Mouse (Mus musculus) liver, postnatal 0 days (tissue): ENCODE results near the gene Dnah11. TPM values are rescaled to one million over a fixed set of nuclear protein-coding genes. Genes with fewer than 3 reads are reported as not detected.

Experiments
- ATAC-seq: fragments of 200-750 bp; cut with Nextera tagmentation; 2 replicates; pipeline ENCODE4 v1.8.0; 2017; ENCODE audit warnings: mild to moderate bottlenecking, moderate library complexity
- DNase-seq: peaks from one replicate; pipeline ENCODE4 v3.0.0-alpha.2; 2016
- H3K27ac ChIP-seq: fragments of 300-500 bp; sonication (generic); 2 replicates; pipeline ENCODE4 v1.5.1; 2014; ENCODE audit warnings: antibody characterized with exemption, moderate library complexity, mild to moderate bottlenecking, low read depth
- H3K27me3 ChIP-seq: fragments of 300-500 bp; sonication (generic); 2 replicates; pipeline ENCODE4 v1.6.1; 2014; ENCODE audit warnings: low read length, control low read depth, mixed read lengths; ENCODE audit not compliant: insufficient read depth
- H3K36me3 ChIP-seq: fragments of 300-500 bp; sonication (generic); replicated peaks from 2 replicates; pipeline ENCODE4 v1.6.1; 2014; ENCODE audit warnings: mild to moderate bottlenecking, control low read depth, low read length, moderate library complexity, mixed read lengths; ENCODE audit not compliant: insufficient read depth
- H3K4me1 ChIP-seq: fragments of 300-500 bp; sonication (generic); 2 replicates; pipeline ENCODE4 v1.6.1; 2014; ENCODE audit warnings: antibody characterized with exemption, mild to moderate bottlenecking, control low read depth; ENCODE audit not compliant: insufficient read depth
- H3K4me2 ChIP-seq: fragments of 300-500 bp; sonication (generic); 2 replicates; pipeline ENCODE4 v1.6.1; 2014; ENCODE audit warnings: low read depth, mild to moderate bottlenecking, low read length, moderate library complexity, mixed read lengths
- H3K4me3 ChIP-seq: fragments of 300-500 bp; sonication (generic); 2 replicates; pipeline ENCODE4 v1.5.1; 2014; ENCODE audit warnings: low read depth, low read length
- H3K9ac ChIP-seq: fragments of 300-500 bp; sonication (generic); replicated peaks from 2 replicates; pipeline ENCODE4 v1.6.1; 2014; ENCODE audit warnings: mild to moderate bottlenecking, moderate library complexity
- H3K9me3 ChIP-seq: fragments of 300-500 bp; sonication (generic); 2 replicates; pipeline ENCODE4 v1.6.1; 2016; ENCODE audit warnings: mild to moderate bottlenecking, control low read depth, low read length, mixed read lengths
- CTCF ChIP-seq: sonication (generic); IDR thresholded peaks from 2 replicates; pipeline ENCODE4 v1.5.1; 2016; ENCODE audit warnings: antibody characterized with exemption, low read depth
- EP300 ChIP-seq: IDR thresholded peaks from 2 replicates; pipeline ENCODE4 v1.6.1; 2016; ENCODE audit warnings: antibody characterized with exemption, low read depth, mild to moderate bottlenecking
- WGBS: fragments of 180-500 bp; shearing (Covaris S2); extraction: QIAGEN DNeasy Blood & Tissue Kit; methylation state at CpG from one replicate; pipeline ENCODE4 v1.1.7; 2014; ENCODE audit not compliant: insufficient replicate concordance; 5-methylcytosine and 5-hydroxymethylcytosine counted together
- polyA plus RNA-seq: library from polyadenylated mRNA; unstranded; fragments of >200 nt; fragmentation: Nextera tagmentation; extraction: Ambion mirVana; gene quantifications from 2 replicates; pipeline ENCODE4 v1.2.1, GENCODE M21; 2015

Gene Dnah11
- polyA plus RNA-seq, 1 experiment from 2014 or later: 0.04 TPM

- Histone ChIP-seq H3K4me3 (no peak overlapping the region), H3K27ac (no peak overlapping the region), H3K9ac (no peak overlapping the region), H3K4me2 (no peak overlapping the region), H3K27me3 (no peaks in the 10 kb centered on the region), H3K4me1 (peaks cover 5% of the 10 kb centered on the region), H3K36me3 (no peaks in the 10 kb centered on the region), H3K9me3 (no peaks in the 10 kb centered on the region)
- TF ChIP-seq CTCF: no peak
- no peak for TF ChIP-seq EP300
- 57% methylated on average over 2 of the region's 2 CpGs for WGBS
- no peak for DNase-seq
- no peak for ATAC-seq
Measured at GRCm38 (mm10) chr12:118187663-118188062, 11.2 kb downstream of the Dnah11 start.

GRCm38 (mm10) chr12:118186881-118187489, 11.9 kb downstream of the Dnah11 start:
- no peak overlapping the region for H3K9ac ChIP-seq
- no peaks in the 10 kb centered on the region for H3K27me3 ChIP-seq
- 41% methylated on average over 4 of the region's 4 CpGs for WGBS
- TF ChIP-seq EP300 (no peak), CTCF (no peak)
- DNase-seq (no peak), ATAC-seq (peak; percentile 59)
- H3K27ac ChIP-seq: peak overlapping the region; percentile 31; the same call in 1 of the 2 replicates
- no peaks in the 10 kb centered on the region for H3K36me3 ChIP-seq
- H3K4me3 ChIP-seq: no peak overlapping the region
- 0 out of 2 replicates have a peak overlapping the region, but pooled peaks have one; percentile 10 for H3K4me2 ChIP-seq
- peaks cover 5% of the 10 kb centered on the region for H3K4me1 ChIP-seq
- H3K9me3 ChIP-seq: no peaks in the 10 kb centered on the region

GRCm38 (mm10) chr12:118186120-118186880, 12.5 kb downstream of the Dnah11 start:
- Histone ChIP-seq H3K4me3 (no peak overlapping the region), H3K27me3 (no peaks in the 10 kb centered on the region), H3K4me2 (peak overlapping the region; percentile 10; the same call in 1 of the 2 replicates), H3K9me3 (no peaks in the 10 kb centered on the region), H3K4me1 (peaks cover 5% of the 10 kb centered on the region), H3K36me3 (no peaks in the 10 kb centered on the region), H3K9ac (no peak overlapping the region), H3K27ac (peak overlapping the region; percentile 31)
- TF ChIP-seq CTCF: no peak
- no peak for TF ChIP-seq EP300
- DNase-seq (peak; percentile 35), ATAC-seq (peak; percentile 94)
- WGBS: 39% methylated on average over 4 of the region's 4 CpGs

- WGBS: 42% methylated on average over 1 of the region's 1 CpGs
- no peaks in the 10 kb centered on the region for H3K9me3 ChIP-seq
- DNase-seq: no peak
- peaks cover 5% of the 10 kb centered on the region for H3K4me1 ChIP-seq
- no peak for ATAC-seq
- TF ChIP-seq CTCF (no peak), EP300 (no peak)
- H3K27me3 ChIP-seq: no peaks in the 10 kb centered on the region
- H3K4me2 ChIP-seq: no peak overlapping the region
- no peak overlapping the region for H3K4me3 ChIP-seq
- H3K27ac ChIP-seq: no peak overlapping the region
- H3K36me3 ChIP-seq: no peaks in the 10 kb centered on the region
- H3K9ac ChIP-seq: no peak overlapping the region
Measured at GRCm38 (mm10) chr12:118184731-118185130, 14.1 kb downstream of the Dnah11 start.

GRCm38 (mm10) chr12:118177756-118178155, 21.1 kb downstream of the Dnah11 start:
- Histone ChIP-seq H3K36me3 (no peaks in the 10 kb centered on the region), H3K9ac (no peak overlapping the region), H3K4me2 (no peak overlapping the region), H3K27ac (no peak overlapping the region), H3K4me1 (no peaks in the 10 kb centered on the region), H3K9me3 (no peaks in the 10 kb centered on the region), H3K27me3 (no peaks in the 10 kb centered on the region), H3K4me3 (no peak overlapping the region)
- DNase-seq: no peak
- no peak for ATAC-seq
- WGBS: 83% methylated on average over 5 of the region's 5 CpGs
- TF ChIP-seq EP300 (no peak), CTCF (no peak)

GRCm38 (mm10) chr12:118164785-118165184, 34.1 kb downstream of the Dnah11 start:
- ATAC-seq: no peak
- 47% methylated on average over 4 of the region's 4 CpGs for WGBS
- TF ChIP-seq CTCF: no peak
- TF ChIP-seq EP300: no peak

More at GRCm38 (mm10) chr12:118164785-118165184, 34.1 kb downstream of the Dnah11 start:
- H3K36me3 ChIP-seq: no peaks in the 10 kb centered on the region
- DNase-seq: no peak
- no peaks in the 10 kb centered on the region for H3K27me3 ChIP-seq
- H3K9me3 ChIP-seq: no peaks in the 10 kb centered on the region
- H3K27ac ChIP-seq: no peak overlapping the region
- H3K9ac ChIP-seq: no peak overlapping the region
- no peak overlapping the region for H3K4me2 ChIP-seq
- no peaks in the 10 kb centered on the region for H3K4me1 ChIP-seq
- H3K4me3 ChIP-seq: no peak overlapping the region
